ENCODE assay signal across 9 mouse cellular contexts in the genomic region with DNA sequence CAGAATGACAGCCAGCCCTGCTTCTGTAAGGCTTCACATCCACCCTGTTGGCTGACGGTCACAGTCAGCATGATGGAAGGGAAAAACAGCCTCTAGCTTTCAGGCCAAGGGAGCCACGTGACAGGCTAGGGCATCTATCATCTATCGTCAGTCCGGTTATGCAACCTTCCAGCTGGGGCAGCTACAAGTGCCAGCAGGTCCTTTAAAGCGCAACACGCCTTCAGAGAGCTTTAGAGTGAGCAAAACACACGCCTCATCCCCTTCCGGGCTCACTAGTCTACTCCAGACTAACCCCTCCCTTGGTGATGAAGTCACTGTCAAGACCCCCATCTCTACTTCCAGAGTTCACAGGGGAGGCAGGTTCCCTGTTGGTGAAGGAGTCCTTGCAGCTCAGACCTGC. TPM values are rescaled to one million over a fixed set of nuclear protein-coding genes. Genes with fewer than 3 reads are reported as not detected.
DNase-seq lines count a peak whose midpoint lies in the region; ATAC-seq and TF ChIP-seq lines count a peak whose summit lies in the region.
"Had no signal": no experiment of that assay in that cellular context is flagged by ENCODE, and none has a peak within 500 bp of the region (broad histone marks: within the 10 kb centered on the region; RNA-seq: fewer than 3 reads in every experiment).

No protein-coding gene starts in this region.

- no peak overlapping the region for H3K4me2 ChIP-seq in midbrain, embryonic 15.5 days
- no peak overlapping the region for H3K4me2 ChIP-seq in hindbrain, postnatal 0 days (ENCODE audit: low read depth, low read length)
- H3K4me2 ChIP-seq: hindbrain, embryonic 15.5 days had no signal

- H3K9me3 ChIP-seq in midbrain, embryonic 15.5 days, result no peaks in the 10 kb centered on the region
- H3K9me3 ChIP-seq in hindbrain, postnatal 0 days (ENCODE audit: low read length), result no peaks in the 10 kb centered on the region
- H3K9me3 ChIP-seq: hindbrain, embryonic 15.5 days had no signal

- TF ChIP-seq CTCF in hindbrain, postnatal 0 days (IDR thresholded peaks at IDR 0.05; ENCODE audit: low read depth), result no peak

- no peak for ATAC-seq in midbrain, embryonic 15.5 days (replicated peaks)
- ATAC-seq in hindbrain, postnatal 0 days, result no peak

- H3K27ac ChIP-seq in midbrain, embryonic 15.5 days, result no peak overlapping the region
- no peak overlapping the region for H3K27ac ChIP-seq in hindbrain, postnatal 0 days
- H3K27ac ChIP-seq: hindbrain, embryonic 15.5 days had no signal

- no peak overlapping the region for H3K9ac ChIP-seq in midbrain, embryonic 15.5 days
- H3K9ac ChIP-seq in hindbrain, postnatal 0 days (replicated peaks; ENCODE audit: low read length), result no peak overlapping the region
- H3K9ac ChIP-seq: hindbrain, embryonic 15.5 days had no signal

- WGBS in midbrain, embryonic 15.5 days, result 84% methylated on average over 8 of the region's 8 CpGs
- WGBS in hindbrain, postnatal 0 days, result 66% methylated on average over 8 of the region's 8 CpGs

- no peaks in the 10 kb centered on the region for H3K27me3 ChIP-seq in midbrain, embryonic 15.5 days (replicated peaks)
- no peaks in the 10 kb centered on the region for H3K27me3 ChIP-seq in hindbrain, postnatal 0 days (ENCODE audit: insufficient read depth, low read length)
- H3K27me3 ChIP-seq: hindbrain, embryonic 15.5 days had no signal

- no peaks in the 10 kb centered on the region for H3K4me1 ChIP-seq in midbrain, embryonic 15.5 days
- H3K4me1 ChIP-seq in hindbrain, postnatal 0 days (ENCODE audit: insufficient read depth, low read length), result no peaks in the 10 kb centered on the region
- H3K4me1 ChIP-seq: hindbrain, embryonic 15.5 days had no signal

- DNase-seq in urinary bladder, adult 18-20 months (ENCODE audit: low spot score in 2 of 2), result peak; percentile 65 to 86
- no peak for DNase-seq in urinary bladder, postnatal 10 days (ENCODE audit: low spot score)
- peak; percentile 81 for DNase-seq in heart, adult 9 months (ENCODE audit: low spot score in 2 of 2)
- peak; percentile 87 to 92 for DNase-seq in lung, adult 18-20 months
- peak; percentile 78 to 87 for DNase-seq in urinary bladder, postnatal 36 days (ENCODE audit: low spot score in 2 of 2)
- DNase-seq in hindbrain, postnatal 0 days (ENCODE audit: low spot score), result no peak

- H3K4me3 ChIP-seq in midbrain, embryonic 15.5 days, result no peak overlapping the region
- H3K4me3 ChIP-seq in hindbrain, postnatal 0 days (ENCODE audit: low read length), result no peak overlapping the region
- H3K4me3 ChIP-seq: hindbrain, embryonic 15.5 days had no signal

- H3K36me3 ChIP-seq in midbrain, embryonic 15.5 days (replicated peaks), result no peaks in the 10 kb centered on the region
- H3K36me3 ChIP-seq in hindbrain, postnatal 0 days (ENCODE audit: insufficient read depth, low read length), result no peaks in the 10 kb centered on the region
- H3K36me3 ChIP-seq: hindbrain, embryonic 15.5 days had no signal

RNA-seq across cellular contexts. Expression of gene Ripk4, which starts 11.7 kb away (rescaled TPM):
- polyA plus RNA-seq in midbrain, embryonic 15.5 days (2015; fragmentation: Nextera tagmentation; extraction: Ambion mirVana), result 0.36 and 0.71 TPM in 2 replicates
- 0.25 and 1.4 TPM in 2 replicates for total RNA-seq in hindbrain, postnatal 0 days (2014; rRNA removed)
- 0.53 and 0.69 TPM in 2 replicates for polyA plus RNA-seq in hindbrain, postnatal 0 days (2015; fragmentation: Nextera tagmentation; extraction: Ambion mirVana)
- total RNA-seq: neutrophil, adult 5-6 weeks had no signal

Comparison
In these comparisons a context has a peak if more than half of its experiments do, and no peak if none do; other contexts are left out.
1. DNase-seq: peak in urinary bladder, adult 18-20 months (2 of 2), heart, adult 9 months (2 of 2), lung, adult 18-20 months (2 of 2) and urinary bladder, postnatal 36 days (2 of 2); none in urinary bladder, postnatal 10 days (single experiment) and hindbrain, postnatal 0 days (single experiment).